Mouse (Mus musculus) adrenal gland, postnatal 4 days (tissue): Measurements from ENCODE around the gene Aebp1. TPM values are rescaled to one million over a fixed set of nuclear protein-coding genes. Genes with fewer than 3 reads are reported as not detected.

ENCODE experiments used
- DNase-seq, 2 experiments: peaks; one replicate each; pipeline ENCODE4 v3.0.0; 2021 to 2022; ENCODE audit warnings: low spot score in 2 of 2, mixed read lengths in 2 of 2
- total RNA-seq, 2 experiments: library from RNA; stranded (reverse); gene quantifications; 2 replicates each; pipeline ENCODE4 v1.2.3; 2021

Gene Aebp1
- total RNA-seq, 2 experiments from 2014 or later: 293 to 325 TPM

DNA sequence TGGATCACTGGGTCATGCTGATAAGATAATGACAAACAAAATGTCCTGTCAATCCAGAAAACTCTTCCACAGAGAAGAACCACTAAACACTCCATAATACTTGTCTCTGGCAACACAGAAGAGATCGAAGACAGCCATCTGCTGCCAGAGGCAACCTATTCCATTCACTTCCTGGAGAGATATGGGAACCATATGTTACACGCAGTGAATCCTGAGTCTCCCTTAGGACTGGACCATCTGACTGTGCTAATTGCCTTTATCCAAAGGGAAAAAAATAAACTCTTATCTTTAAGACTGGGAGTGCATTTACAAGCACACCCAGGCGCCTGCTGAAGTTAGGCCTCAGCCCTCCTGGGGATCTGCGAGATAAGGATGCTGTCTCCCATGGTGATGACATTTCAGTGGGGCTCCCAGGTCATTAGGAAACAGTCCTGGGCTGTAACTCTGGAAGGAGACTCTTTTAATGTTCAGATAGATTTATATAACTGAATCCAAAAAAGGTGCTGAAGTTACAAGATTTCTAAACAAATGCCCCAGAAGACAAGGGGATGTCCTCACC lies 31.1 kb downstream of the Aebp1 start:
- DNase-seq: no peak

DNA sequence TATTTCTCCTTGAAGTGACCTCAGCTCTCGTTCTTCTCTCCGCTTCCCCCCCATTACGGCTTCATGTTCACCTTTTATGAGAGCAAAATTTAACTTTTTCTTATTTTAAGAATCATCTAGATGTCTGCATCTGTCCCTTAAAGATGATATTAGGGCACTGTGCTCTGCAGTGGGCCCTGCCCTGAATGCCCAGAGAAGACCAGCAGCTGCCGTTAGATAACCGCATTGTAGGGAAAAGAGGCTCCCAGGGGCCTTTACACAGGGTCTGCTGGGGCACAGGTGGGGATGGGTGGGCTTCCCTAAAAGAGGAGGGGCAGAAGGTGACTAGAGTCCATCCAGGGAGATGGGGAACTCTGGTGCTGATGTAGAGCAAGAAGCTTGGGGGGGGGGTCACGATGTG lies 32.1 kb downstream of the Aebp1 start:
- DNase-seq: no peak

- no peak for DNase-seq
Measured at GRCm38 (mm10) chr11:5897230-5897629, 35.5 kb downstream of the Aebp1 start.

- DNase-seq: no peak
Measured at GRCm38 (mm10) chr11:5897839-5898238, 36.1 kb downstream of the Aebp1 start.

DNA sequence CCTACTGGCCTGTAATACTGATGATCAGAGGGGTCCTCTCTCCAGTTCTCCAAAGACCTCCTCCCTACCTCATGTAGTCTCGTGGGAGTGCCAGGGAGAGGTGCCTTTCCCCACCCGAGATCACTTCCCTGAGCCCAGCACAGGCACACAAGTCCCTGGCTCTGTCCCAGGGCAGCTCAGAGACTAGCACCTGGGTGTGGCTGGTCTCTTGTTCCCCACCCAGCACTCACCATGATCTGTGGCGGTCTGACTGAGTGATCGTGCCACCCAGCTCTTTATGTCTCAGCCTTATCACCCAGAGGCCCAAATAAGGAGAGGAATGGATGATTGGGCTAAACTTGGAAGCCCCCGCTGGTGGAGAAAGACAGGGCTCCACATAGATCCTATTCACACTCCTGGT lies 36.8 kb downstream of the Aebp1 start, which contains the start of gene Myl7:
TSS of gene Myl7 (minus strand) at position 252 of the 400 bp plus-strand sequence.
- DNase-seq: no peak

GRCm38 (mm10) chr11:5899286-5899685 lies 37.5 kb downstream of the Aebp1 start:
- DNase-seq: no peak

GRCm38 (mm10) chr11:5901320-5901719 lies 39.6 kb downstream of the Aebp1 start:
- no peak for DNase-seq

DNA sequence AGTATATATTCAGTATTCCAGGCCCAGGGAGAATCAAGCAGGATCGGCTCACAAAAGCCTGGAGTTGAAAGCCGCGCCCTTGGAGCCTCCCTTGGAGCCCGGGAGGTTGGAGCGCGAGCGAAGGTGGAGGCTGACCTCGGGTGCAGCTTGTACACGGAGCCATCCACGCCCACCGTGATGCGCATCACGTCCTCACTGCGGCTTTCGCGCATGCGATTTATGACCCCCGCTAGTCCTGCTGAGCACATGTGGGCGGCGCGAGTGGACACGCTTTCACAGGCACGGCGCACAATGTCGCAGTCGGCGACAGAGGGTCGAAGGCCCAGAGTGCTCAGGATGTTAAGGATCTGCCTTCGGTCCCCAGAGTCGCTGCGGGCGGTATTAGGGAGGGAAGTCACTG lies 40.2 kb downstream of the Aebp1 start:
- DNase-seq: no peak

GRCm38 (mm10) chr11:5902390-5902789 lies 40.6 kb downstream of the Aebp1 start:
- no peak for DNase-seq

DNA sequence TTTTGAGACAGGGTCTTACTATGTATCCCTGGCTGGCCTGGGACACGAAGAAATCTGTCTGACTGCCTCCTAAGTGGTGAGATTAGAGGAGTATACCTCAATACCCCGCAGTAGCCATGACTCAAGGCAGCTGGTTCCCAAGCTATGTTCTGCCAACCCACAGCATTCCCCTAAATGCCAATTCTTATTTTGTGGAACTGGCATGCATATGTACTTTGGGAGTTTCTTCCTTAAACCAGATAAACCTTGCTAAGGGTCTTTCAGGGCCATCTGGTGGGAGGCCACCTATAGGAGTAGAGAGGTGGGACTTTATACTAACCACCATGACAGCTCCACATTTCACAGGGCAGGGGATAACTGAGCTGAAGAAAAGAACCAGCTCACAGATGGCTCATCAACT lies 42.1 kb downstream of the Aebp1 start:
- no peak for DNase-seq

- no peak for DNase-seq
Measured at GRCm38 (mm10) chr11:5904357-5904756, 42.6 kb downstream of the Aebp1 start.

DNA sequence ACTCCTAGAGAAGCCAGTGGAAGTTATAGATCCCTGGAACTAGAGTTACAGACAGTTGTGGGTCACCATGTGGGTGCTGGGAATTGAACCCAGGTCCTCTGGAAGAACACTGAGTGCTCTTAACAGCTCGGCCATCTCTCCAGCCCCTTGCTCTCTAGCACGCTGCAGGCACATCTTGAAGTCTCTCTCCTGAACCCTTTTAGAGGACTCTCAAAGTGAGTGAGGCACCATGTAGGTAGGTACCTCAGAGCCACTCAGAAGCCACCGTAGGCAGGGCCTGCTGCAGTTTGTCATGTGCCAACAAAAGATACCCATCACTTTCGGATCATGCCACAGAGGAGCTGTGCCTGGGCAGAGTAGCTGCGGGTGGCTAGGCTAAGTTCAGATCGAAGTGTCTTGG lies 43.1 kb downstream of the Aebp1 start:
- no peak for DNase-seq

GRCm38 (mm10) chr11:5905778-5906518 lies 44.2 kb downstream of the Aebp1 start:
- DNase-seq: no peak

- DNase-seq: no peak
Measured at GRCm38 (mm10) chr11:5907096-5907495, 45.3 kb downstream of the Aebp1 start.

DNA sequence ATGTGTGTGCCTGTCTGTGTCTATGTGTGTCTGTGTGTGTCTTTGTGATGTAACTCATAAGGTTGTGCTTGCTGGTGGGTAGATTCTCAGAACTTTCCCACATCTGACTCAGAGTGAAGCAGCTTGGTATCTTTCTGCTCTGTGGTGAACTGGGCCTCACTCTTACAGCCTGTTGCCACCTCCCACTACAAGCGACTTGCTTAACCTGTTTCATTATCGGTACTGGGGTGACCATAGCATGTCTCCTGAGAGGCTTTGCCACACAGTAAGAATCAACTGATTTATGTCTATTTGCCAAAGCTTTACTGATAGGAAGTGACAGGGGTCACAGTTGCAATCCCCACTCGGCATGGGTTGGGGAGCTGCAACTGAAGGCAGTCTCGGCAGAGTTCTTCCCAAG lies 46.9 kb downstream of the Aebp1 start:
- DNase-seq: no peak

- no peak for DNase-seq
Measured at GRCm38 (mm10) chr11:5912635-5913034, 50.9 kb downstream of the Aebp1 start.

DNA sequence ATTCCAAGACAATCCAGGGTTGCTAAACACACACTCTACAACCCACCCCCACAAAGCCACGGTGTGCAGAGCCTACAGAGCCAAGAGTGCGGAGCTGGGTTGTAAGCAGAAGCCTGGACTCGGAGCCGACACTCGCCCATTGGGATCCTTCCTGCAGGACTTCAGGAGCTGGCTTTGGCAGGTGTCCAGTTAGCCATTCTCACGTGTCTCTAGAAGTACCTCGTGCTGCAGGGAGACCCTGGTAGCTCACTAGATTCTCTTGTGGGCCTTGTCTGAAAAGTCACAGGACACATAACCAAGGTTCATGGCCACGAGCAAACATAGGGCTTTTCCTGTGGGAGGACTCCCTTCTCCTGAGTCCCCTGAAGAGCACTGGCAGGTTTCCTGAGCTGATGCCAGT lies 51.5 kb downstream of the Aebp1 start:
- no peak for DNase-seq

- DNase-seq: no peak
Measured at GRCm38 (mm10) chr11:5913936-5914335, 52.2 kb downstream of the Aebp1 start.

DNA sequence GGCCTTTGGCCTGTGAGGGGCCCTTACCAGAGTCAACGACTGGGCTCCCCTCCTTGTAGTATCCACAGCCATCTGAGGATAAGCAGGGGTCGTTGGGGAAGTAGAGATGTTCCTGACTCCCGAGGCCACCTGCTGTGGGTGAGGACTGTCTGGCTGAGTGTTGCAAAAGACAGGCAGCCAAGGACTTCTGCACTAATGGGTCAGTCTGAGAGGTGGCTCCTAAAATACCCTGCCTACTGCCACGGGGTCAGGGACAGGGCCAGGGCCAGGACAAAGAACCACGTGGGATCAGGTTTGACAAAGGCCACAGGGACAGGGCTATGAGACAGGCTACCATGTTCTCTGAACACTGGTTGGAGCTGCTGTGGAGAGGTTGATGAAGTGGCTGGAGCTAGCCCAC lies 53.2 kb downstream of the Aebp1 start:
- no peak for DNase-seq

DNA sequence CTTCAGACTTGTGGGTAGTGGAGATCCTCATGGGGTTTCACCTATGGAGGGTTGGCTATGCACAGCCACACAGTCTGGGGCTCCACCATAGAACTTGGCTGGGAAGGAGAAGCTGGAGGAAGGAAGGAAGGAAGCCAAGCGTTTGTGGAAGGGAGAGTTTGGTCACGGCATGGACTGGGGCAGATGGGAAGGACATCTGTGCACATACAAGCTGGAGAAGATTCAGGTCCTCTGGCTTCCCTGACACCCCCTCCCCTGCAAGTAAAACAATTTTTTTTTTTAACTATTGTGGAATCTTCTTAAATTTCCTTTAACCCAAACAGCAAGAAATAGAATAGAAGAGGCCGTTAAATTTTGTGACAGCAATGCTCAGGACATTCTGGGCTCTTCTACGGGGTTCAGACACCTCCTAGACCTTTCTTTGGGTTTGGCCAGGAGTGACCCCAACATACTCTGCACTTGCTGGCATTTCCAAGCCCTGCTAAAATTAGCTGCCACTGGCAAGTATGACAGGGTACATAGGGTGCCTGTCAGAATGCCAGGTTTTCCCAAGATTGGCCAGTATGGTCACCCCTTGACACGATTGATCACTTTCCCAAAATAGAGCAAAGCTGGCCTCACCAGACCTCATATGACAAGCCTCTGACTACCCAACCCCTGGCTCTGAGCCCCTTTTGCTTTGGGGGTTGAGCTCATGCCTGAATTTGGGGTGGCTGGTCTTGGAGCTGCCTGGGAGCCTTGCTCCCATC lies 53.9 kb downstream of the Aebp1 start:
- peak in 1 of 2 experiments; percentile 1 for DNase-seq

GRCm38 (mm10) chr11:5916178-5916548 lies 54.4 kb downstream of the Aebp1 start:
- DNase-seq: no peak

- peak in 1 of 2 experiments; percentile 0 for DNase-seq
Measured at GRCm38 (mm10) chr11:5918111-5918510, 56.4 kb downstream of the Aebp1 start.
